Mouse (Mus musculus) retina, adult 2 months (tissue): Measurements from ENCODE around the gene Spag9.
A peak's percentile ranks its signal among the peaks of the same experiment; 100 is the strongest.
"Not testable (repeated sequence)": the region's sequence is repeated elsewhere in the genome, so short reads cannot be mapped to it uniquely, and the experiment has no call there.

Source experiments
- DNase-seq: peaks from one replicate; pipeline ENCODE4 v3.0.0-alpha.2; 2012; ENCODE audit warnings: low read depth, low spot score

Spag9 gene

GRCm38 (mm10) chr11:93986298-93986697 lies 9.6 kb upstream of the Spag9 start:
- no peak for DNase-seq

- DNase-seq, result no peak
These were observed 8.9 kb upstream of the Spag9 start for GRCm38 (mm10) chr11:93987026-93987425.

- DNase-seq, result no peak
These were observed 8.1 kb upstream of the Spag9 start for GRCm38 (mm10) chr11:93987625-93988327.

- DNase-seq, result no peak
These were observed 7.4 kb upstream of the Spag9 start for GRCm38 (mm10) chr11:93988328-93989062.

- DNase-seq, result no peak
These were observed 1.4 kb upstream of the Spag9 start for GRCm38 (mm10) chr11:93994531-93994930.

GRCm38 (mm10) chr11:93995111-93995719 lies 676 bp upstream of the Spag9 start:
- DNase-seq, result no peak

- DNase-seq, result no peak
These were observed 632 bp downstream of the Spag9 start for GRCm38 (mm10) chr11:93996306-93997140.

GRCm38 (mm10) chr11:93997141-93997775 lies 1.4 kb downstream of the Spag9 start:
- no peak for DNase-seq

- DNase-seq, result no peak
These were observed 3.4 kb downstream of the Spag9 start for GRCm38 (mm10) chr11:93999276-93999675.

GRCm38 (mm10) chr11:94003346-94003745 lies 7.5 kb downstream of the Spag9 start:
- DNase-seq, result no peak

GRCm38 (mm10) chr11:94019091-94019490 lies 23.2 kb downstream of the Spag9 start:
- no peak for DNase-seq

- no peak for DNase-seq
These were observed 24.5 kb downstream of the Spag9 start for GRCm38 (mm10) chr11:94020403-94020802.

GRCm38 (mm10) chr11:94026289-94026688 lies 30.4 kb downstream of the Spag9 start:
- DNase-seq, result no peak

- no peak for DNase-seq
These were observed 36.2 kb downstream of the Spag9 start for GRCm38 (mm10) chr11:94032084-94032483.

- no peak for DNase-seq
These were observed 37.1 kb downstream of the Spag9 start for GRCm38 (mm10) chr11:94032971-94033370.

GRCm38 (mm10) chr11:94035974-94036373 lies 40.1 kb downstream of the Spag9 start:
- no peak for DNase-seq

- DNase-seq, result no peak
These were observed 45.6 kb downstream of the Spag9 start for GRCm38 (mm10) chr11:94041475-94041874.

GRCm38 (mm10) chr11:94042301-94042700 lies 46.4 kb downstream of the Spag9 start:
- not testable (repeated sequence) for DNase-seq

- peak; percentile 73 for DNase-seq
These were observed 48.4 kb downstream of the Spag9 start for GRCm38 (mm10) chr11:94043998-94044985.

- DNase-seq, result no peak
These were observed 49.1 kb downstream of the Spag9 start for GRCm38 (mm10) chr11:94045016-94045415.
